Mouse (Mus musculus) liver, embryonic 14.5 days (tissue): ENCODE measurements at regions not wholly inside any gene's neighbourhood (a gene's known extent, or its start where the extent isn't known, plus 50 kb on each side); places are given as distances from the start of the nearest gene placed in this dataset.
A peak's percentile ranks its signal among the peaks of the same experiment; 100 is the strongest.

Experiments used
- ATAC-seq: fragments of 200-750 bp; cut with Nextera tagmentation; 2 replicates; pipeline ENCODE4 v1.8.0; 2017; ENCODE audit warnings: moderate number of reproducible peaks, mild to moderate bottlenecking, moderate library complexity; ENCODE audit not compliant: insufficient read depth
- DNase-seq, 3 experiments: peaks; one replicate each; pipeline ENCODE4 v3.0.0-alpha.2; 2012 to 2013; ENCODE audit warnings: low read depth in 3 of 3, low spot score in 3 of 3
- H3K27ac ChIP-seq: fragments of 300-500 bp; sonication (generic); 2 replicates; pipeline ENCODE4 v1.5.1; 2014; ENCODE audit warnings: moderate library complexity, mild to moderate bottlenecking, control low read depth, inconsistent platforms
- H3K27me3 ChIP-seq: fragments of 300-500 bp; sonication (generic); 2 replicates; pipeline ENCODE4 v1.6.1; 2014; ENCODE audit warnings: mild to moderate bottlenecking, low read length, moderate library complexity; ENCODE audit not compliant: control insufficient read depth, insufficient read depth
- H3K36me3 ChIP-seq: fragments of 300-500 bp; sonication (generic); replicated peaks from 2 replicates; pipeline ENCODE4 v1.6.1; 2014; ENCODE audit warnings: low read depth; ENCODE audit not compliant: control insufficient read depth, insufficient read depth
- H3K4me1 ChIP-seq, 2 experiments: fragments of 200-500 bp in 1 of 2; fragments of 300-500 bp in 1 of 2; sonication (generic) in 1 of 2; replicated peaks; 2 replicates each; pipeline ENCODE4 v1.6.1; 2012 to 2014; ENCODE audit warnings: antibody characterized with exemption in 1 of 2, inconsistent platforms in 1 of 2, low read length in 1 of 2; ENCODE audit not compliant: control insufficient read depth in 2 of 2, insufficient read depth in 2 of 2
- H3K4me2 ChIP-seq: fragments of 300-500 bp; sonication (generic); 2 replicates; pipeline ENCODE4 v1.6.1; 2014; ENCODE audit warnings: low read depth, mild to moderate bottlenecking, control low read depth, moderate library complexity
- H3K4me3 ChIP-seq, 2 experiments: fragments of 200-500 bp in 1 of 2; fragments of 300-500 bp in 1 of 2; sonication (generic) in 1 of 2; 2 replicates each; pipeline ENCODE4 v1.5.1; 2012 to 2014; ENCODE audit warnings: low read depth in 2 of 2, low read length in 2 of 2, mild to moderate bottlenecking in 2 of 2, control low read depth in 1 of 2, inconsistent platforms in 1 of 2, moderate library complexity in 1 of 2; ENCODE audit not compliant: insufficient read depth in 1 of 2
- H3K9ac ChIP-seq: fragments of 300-500 bp; sonication (generic); replicated peaks from 2 replicates; pipeline ENCODE4 v1.6.1; 2014; ENCODE audit warnings: mild to moderate bottlenecking, control low read depth, moderate library complexity
- H3K9me3 ChIP-seq: fragments of 300-500 bp; sonication (generic); 2 replicates; pipeline ENCODE4 v1.6.1; 2016; ENCODE audit warnings: low read length, mixed read lengths; ENCODE audit not compliant: control insufficient read depth
- CTCF ChIP-seq: IDR thresholded peaks from 2 replicates; pipeline ENCODE4 v1.5.1; 2016; ENCODE audit warnings: antibody characterized with exemption, low read depth, control low read depth
- EP300 ChIP-seq: IDR thresholded peaks from 2 replicates; pipeline ENCODE4 v1.6.1; 2016; ENCODE audit warnings: antibody characterized with exemption, low read depth
- WGBS: fragments of 180-500 bp; shearing (Covaris S2); extraction: QIAGEN DNeasy Blood & Tissue Kit; methylation state at CpG from one replicate; pipeline ENCODE4 v1.1.7; 2014; ENCODE audit not compliant: insufficient replicate concordance; 5-methylcytosine and 5-hydroxymethylcytosine counted together

GRCm38 (mm10) chr12:82520840-82521239, 67.3 kb upstream of the Rgs6 start:
- Histone ChIP-seq H3K4me3 (no peak overlapping the region), H3K9me3 (no peaks in the 10 kb centered on the region), H3K9ac (no peak overlapping the region), H3K27ac (no peak overlapping the region), H3K4me1 (no peaks in the 10 kb centered on the region), H3K4me2 (no peak overlapping the region), H3K36me3 (no peaks in the 10 kb centered on the region), H3K27me3 (no peaks in the 10 kb centered on the region)
- DNase-seq (no peak), ATAC-seq (no peak)
- 69% methylated on average over 5 of the region's 5 CpGs for WGBS
- peak; percentile 45 for TF ChIP-seq CTCF
- no peak for TF ChIP-seq EP300

GRCm38 (mm10) chr12:82524987-82525386, 63.1 kb upstream of the Rgs6 start:
- Histone ChIP-seq H3K36me3 (no peaks in the 10 kb centered on the region), H3K9ac (no peak overlapping the region), H3K9me3 (no peaks in the 10 kb centered on the region), H3K4me1 (no peaks in the 10 kb centered on the region), H3K27ac (no peak overlapping the region), H3K4me3 (no peak overlapping the region), H3K4me2 (no peak overlapping the region), H3K27me3 (no peaks in the 10 kb centered on the region)
- WGBS = 42% methylated on average over 4 of the region's 4 CpGs
- no peak for ATAC-seq
- no peak for TF ChIP-seq CTCF
- no peak for TF ChIP-seq EP300
- DNase-seq = no peak
